Mouse (Mus musculus) brain, adult 2 months (tissue): ENCODE data around the gene Gm10352.
"Not testable (repeated sequence)": the region's sequence is repeated elsewhere in the genome, so short reads cannot be mapped to it uniquely, and the experiment has no call there.

Source experiments
- DNase-seq: peaks from one replicate; pipeline ENCODE4 v3.0.0; 2011; ENCODE audit warnings: low read depth, low spot score

Gm10352 gene

DNA sequence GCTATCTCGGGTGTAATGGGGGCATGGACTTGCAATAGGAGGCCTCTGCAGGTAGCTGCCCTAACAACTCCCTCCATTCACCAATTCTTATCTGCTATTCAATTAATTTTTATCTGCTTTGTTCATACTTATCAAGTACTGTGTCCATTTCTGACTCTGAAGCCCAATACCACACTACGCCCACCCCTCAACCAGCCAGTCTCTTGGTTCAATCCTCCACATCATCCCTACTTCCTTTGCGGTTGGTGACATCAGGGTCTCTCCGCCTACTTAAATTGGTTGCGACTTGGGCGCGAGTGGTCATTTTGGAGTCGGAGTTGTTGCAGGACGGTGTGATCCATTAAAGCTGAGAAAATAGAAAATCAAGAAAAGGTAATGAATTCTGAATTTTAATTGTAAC is at the start of gene Gm10352:
Gene Gm10352 (plus strand): TSS at position 301 of the 400 bp plus-strand sequence.
- not testable (repeated sequence) for DNase-seq

GRCm38 (mm10) chrY:2932282-2932681 is 31.5 kb downstream of the Gm10352 start, which contains the start of gene Gm29289:
TSS of gene Gm29289 (plus strand) at chrY:2932582.
- not testable (repeated sequence) for DNase-seq
